Mouse (Mus musculus): ENCODE results near the gene Orai1. TPM values are rescaled to one million over a fixed set of nuclear protein-coding genes. Genes with fewer than 3 reads are reported as not detected.

The Orai1 gene
- polyA plus RNA-seq, 1 experiment from 2014 or later, result 13.0 TPM

DNA sequence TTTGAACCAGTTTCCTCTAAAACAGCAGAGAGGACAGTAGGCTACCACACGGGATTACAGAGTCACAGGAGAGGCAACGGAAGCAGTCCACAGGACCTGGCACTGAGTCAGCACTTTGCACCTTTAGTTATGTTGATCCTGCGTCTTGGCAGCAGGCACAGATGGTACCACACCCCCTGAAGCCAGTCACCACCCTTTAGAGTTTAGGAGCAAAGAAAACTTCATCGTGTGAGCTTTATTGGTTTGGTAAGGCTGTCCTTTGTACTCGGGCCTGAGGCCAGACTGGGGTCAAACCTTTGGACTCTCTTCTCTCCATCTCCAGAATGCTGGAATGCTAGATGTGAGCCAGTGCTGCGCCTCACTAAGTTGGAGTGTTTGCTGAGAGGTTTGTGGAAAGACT lies 20.7 kb downstream of the Orai1 start:
- ATAC-seq (ENCODE audit: low read depth), result no peak
- H3K4me3 ChIP-seq (ENCODE audit: low read depth, low read length), result no peak overlapping the region
- H3K36me3 ChIP-seq (ENCODE audit: control insufficient read depth, insufficient read depth, low read length), result no peaks in the 10 kb centered on the region
- H3K4me1 ChIP-seq (ENCODE audit: control insufficient read depth, insufficient read depth, low read length), result no peaks in the 10 kb centered on the region
- H3K9ac ChIP-seq (replicated peaks; ENCODE audit: low read depth, low read length), result no peak overlapping the region
- no peaks in the 10 kb centered on the region for H3K9me3 ChIP-seq (ENCODE audit: control insufficient read depth, low read length)
- WGBS, result 27% methylated on average over 6 of the region's 6 CpGs
- no peak overlapping the region for H3K27ac ChIP-seq (ENCODE audit: low read depth, low read length)
- no peaks in the 10 kb centered on the region for H3K27me3 ChIP-seq (ENCODE audit: control insufficient read depth, insufficient read depth, low read length)
- H3K4me2 ChIP-seq (ENCODE audit: low read depth, low read length), result no peak overlapping the region

- H3K27ac ChIP-seq (ENCODE audit: low read depth, low read length), result no peak overlapping the region
- H3K27me3 ChIP-seq (ENCODE audit: control insufficient read depth, insufficient read depth, low read length), result no peaks in the 10 kb centered on the region
- no peak for ATAC-seq (ENCODE audit: low read depth)
- H3K36me3 ChIP-seq (ENCODE audit: control insufficient read depth, insufficient read depth, low read length), result no peaks in the 10 kb centered on the region
- H3K4me3 ChIP-seq (ENCODE audit: low read depth, low read length), result no peak overlapping the region
- no peaks in the 10 kb centered on the region for H3K9me3 ChIP-seq (ENCODE audit: control insufficient read depth, low read length)
- H3K9ac ChIP-seq (replicated peaks; ENCODE audit: low read depth, low read length), result no peak overlapping the region
- 92% methylated on average over 5 of the region's 5 CpGs for whole genome bisulfite sequencing
- no peaks in the 10 kb centered on the region for H3K4me1 ChIP-seq (ENCODE audit: control insufficient read depth, insufficient read depth, low read length)
- no peak overlapping the region for H3K4me2 ChIP-seq (ENCODE audit: low read depth, low read length)
These were observed 23.2 kb downstream of the Orai1 start for GRCm38 (mm10) chr5:123038115-123038514.

GRCm38 (mm10) chr5:123039120-123039752 lies 24.4 kb downstream of the Orai1 start:
- H3K9me3 ChIP-seq (ENCODE audit: control insufficient read depth, low read length), result no peaks in the 10 kb centered on the region
- H3K27me3 ChIP-seq (ENCODE audit: control insufficient read depth, insufficient read depth, low read length), result no peaks in the 10 kb centered on the region
- WGBS, result 4% methylated on average over 25 of the region's 25 CpGs
- no peak overlapping the region for H3K4me3 ChIP-seq (ENCODE audit: low read depth, low read length)
- ATAC-seq (ENCODE audit: low read depth), result no peak
- H3K9ac ChIP-seq (replicated peaks; ENCODE audit: low read depth, low read length), result peak overlapping the region; percentile 3; the same call in 1 of the 2 replicates
- H3K36me3 ChIP-seq (ENCODE audit: control insufficient read depth, insufficient read depth, low read length), result no peaks in the 10 kb centered on the region
- no peak overlapping the region for H3K27ac ChIP-seq (ENCODE audit: low read depth, low read length)
- H3K4me1 ChIP-seq (ENCODE audit: control insufficient read depth, insufficient read depth, low read length), result no peaks in the 10 kb centered on the region
- H3K4me2 ChIP-seq (ENCODE audit: low read depth, low read length), result peak overlapping the region; percentile 30

DNA sequence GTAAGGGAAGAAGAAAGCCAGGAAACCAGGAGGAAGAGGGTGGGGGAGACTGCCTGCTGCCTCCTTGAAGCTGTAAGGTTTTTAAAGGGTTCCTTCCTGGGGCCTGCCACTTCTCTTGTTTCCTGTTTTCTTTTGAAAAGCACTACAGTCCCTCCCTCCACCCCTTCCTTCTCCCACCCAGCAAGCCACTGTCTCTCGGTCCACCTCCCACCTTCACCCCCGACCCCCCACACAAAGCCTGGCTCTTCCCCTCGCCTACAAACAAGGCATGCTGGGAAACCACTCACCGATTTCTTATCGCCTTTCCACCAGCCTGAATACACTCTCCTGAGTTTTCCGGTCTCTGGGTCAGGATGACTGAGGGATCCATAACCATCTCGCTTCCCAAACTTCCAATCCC lies 25.9 kb downstream of the Orai1 start:
- Histone ChIP-seq H3K36me3 (ENCODE audit: control insufficient read depth, insufficient read depth, low read length) (no peaks in the 10 kb centered on the region), H3K4me1 (ENCODE audit: control insufficient read depth, insufficient read depth, low read length) (no peaks in the 10 kb centered on the region), H3K4me2 (ENCODE audit: low read depth, low read length) (no peak overlapping the region), H3K27ac (ENCODE audit: low read depth, low read length) (no peak overlapping the region), H3K9ac (replicated peaks; ENCODE audit: low read depth, low read length) (no peak overlapping the region), H3K9me3 (ENCODE audit: control insufficient read depth, low read length) (no peaks in the 10 kb centered on the region), H3K27me3 (ENCODE audit: control insufficient read depth, insufficient read depth, low read length) (no peaks in the 10 kb centered on the region), H3K4me3 (ENCODE audit: low read depth, low read length) (no peak overlapping the region)
- no peak for ATAC-seq (ENCODE audit: low read depth)
- 57% methylated on average over 7 of the region's 7 CpGs for WGBS

- no peaks in the 10 kb centered on the region for H3K9me3 ChIP-seq (ENCODE audit: control insufficient read depth, low read length)
- 19% methylated on average over 7 of the region's 7 CpGs for WGBS
- H3K4me3 ChIP-seq (ENCODE audit: low read depth, low read length), result no peak overlapping the region
- H3K27ac ChIP-seq (ENCODE audit: low read depth, low read length), result no peak overlapping the region
- H3K9ac ChIP-seq (replicated peaks; ENCODE audit: low read depth, low read length), result no peak overlapping the region
- H3K36me3 ChIP-seq (ENCODE audit: control insufficient read depth, insufficient read depth, low read length), result no peaks in the 10 kb centered on the region
- no peak overlapping the region for H3K4me2 ChIP-seq (ENCODE audit: low read depth, low read length)
- no peak for ATAC-seq (ENCODE audit: low read depth)
- no peaks in the 10 kb centered on the region for H3K27me3 ChIP-seq (ENCODE audit: control insufficient read depth, insufficient read depth, low read length)
- H3K4me1 ChIP-seq (ENCODE audit: control insufficient read depth, insufficient read depth, low read length), result no peaks in the 10 kb centered on the region
These were observed 29.0 kb downstream of the Orai1 start for GRCm38 (mm10) chr5:123043856-123044255.

DNA sequence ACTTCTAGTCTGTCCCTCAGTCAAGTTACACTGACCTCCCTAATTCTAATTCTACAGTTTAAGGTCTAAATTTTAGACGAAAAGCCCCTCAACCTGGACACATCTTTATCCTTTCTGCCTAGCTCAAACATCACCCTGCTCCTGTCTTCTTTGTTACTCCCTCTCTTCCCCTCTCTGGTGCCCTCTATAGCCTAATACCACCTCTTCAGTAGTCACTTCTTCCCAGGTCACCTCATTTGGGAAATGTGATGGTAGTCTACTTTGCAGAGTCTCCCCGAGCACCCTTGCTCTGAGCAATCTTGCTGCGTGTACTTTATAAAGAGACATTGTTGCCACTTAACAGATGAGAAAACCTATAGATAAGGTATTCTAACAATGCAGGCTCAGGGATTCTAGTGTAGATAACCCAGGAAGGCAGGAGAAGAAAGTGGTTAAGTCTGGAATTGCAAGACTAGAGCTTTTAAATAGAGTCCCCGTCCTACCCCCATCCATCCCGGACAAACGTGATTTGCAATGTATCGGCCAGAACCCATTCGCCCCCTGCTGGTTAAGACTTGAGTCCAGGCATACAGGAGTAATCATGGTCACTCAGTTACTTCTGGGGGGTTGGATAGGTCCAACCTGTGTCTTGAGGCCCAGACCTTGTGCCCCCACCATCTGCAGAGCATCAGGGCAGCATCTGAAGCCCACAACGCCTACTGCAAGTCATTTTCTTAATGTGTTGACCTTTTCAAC lies 30.9 kb downstream of the Orai1 start:
- WGBS, result 41% methylated on average over 9 of the region's 9 CpGs
- Histone ChIP-seq H3K9ac (replicated peaks; ENCODE audit: low read depth, low read length) (no peak overlapping the region), H3K4me1 (ENCODE audit: control insufficient read depth, insufficient read depth, low read length) (0 out of 2 replicates have a peak, but pooled peaks cover 3% of the 10 kb centered on the region), H3K27me3 (ENCODE audit: control insufficient read depth, insufficient read depth, low read length) (no peaks in the 10 kb centered on the region), H3K9me3 (ENCODE audit: control insufficient read depth, low read length) (no peaks in the 10 kb centered on the region), H3K4me3 (ENCODE audit: low read depth, low read length) (no peak overlapping the region), H3K27ac (ENCODE audit: low read depth, low read length) (no peak overlapping the region), H3K36me3 (ENCODE audit: control insufficient read depth, insufficient read depth, low read length) (no peaks in the 10 kb centered on the region), H3K4me2 (ENCODE audit: low read depth, low read length) (no peak overlapping the region)
- ATAC-seq (ENCODE audit: low read depth), result no peak

GRCm38 (mm10) chr5:123046916-123047315 lies 32.0 kb downstream of the Orai1 start, which contains the start of gene Morn3:
TSS of gene Morn3 (minus strand) at chr5:123047016.
- Histone ChIP-seq H3K27ac (ENCODE audit: low read depth, low read length) (no peak within 1 kb of the TSS), H3K9me3 (ENCODE audit: control insufficient read depth, low read length) (no peaks in the 10 kb centered on the region), H3K9ac (replicated peaks; ENCODE audit: low read depth, low read length) (no peak within 1 kb of the TSS), H3K27me3 (ENCODE audit: control insufficient read depth, insufficient read depth, low read length) (no peaks in the 10 kb centered on the region), H3K4me1 (ENCODE audit: control insufficient read depth, insufficient read depth, low read length) (0 out of 2 replicates have a peak, but pooled peaks cover 3% of the 10 kb centered on the region), H3K4me2 (ENCODE audit: low read depth, low read length) (no peak within 1 kb of the TSS), H3K4me3 (ENCODE audit: low read depth, low read length) (no peak within 1 kb of the TSS), H3K36me3 (ENCODE audit: control insufficient read depth, insufficient read depth, low read length) (no peaks in the 10 kb centered on the region)
- WGBS, result 80% methylated on average over 3 of the region's 3 CpGs
- ATAC-seq (ENCODE audit: low read depth), result no peak

DNA sequence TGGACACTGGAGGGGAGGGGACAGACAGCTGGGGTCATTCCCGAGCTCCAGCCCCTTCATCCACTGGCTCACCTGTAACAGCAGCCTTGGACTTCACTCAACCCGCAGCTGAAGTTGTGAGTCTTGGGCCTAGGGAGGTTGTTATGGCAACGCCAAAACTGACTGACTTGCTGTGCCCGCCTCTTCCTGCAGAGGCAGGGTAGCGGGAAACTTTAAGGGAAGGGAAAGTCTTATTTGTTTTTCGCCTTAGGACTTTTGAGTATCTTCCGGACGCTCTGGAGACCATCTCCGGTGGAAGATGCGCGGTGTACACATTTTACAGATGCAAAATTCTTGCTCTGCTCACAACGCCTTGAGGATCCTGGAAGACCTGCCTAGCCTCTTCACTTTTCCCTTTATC lies 34.4 kb downstream of the Orai1 start:
- H3K36me3 ChIP-seq (ENCODE audit: control insufficient read depth, insufficient read depth, low read length), result no peaks in the 10 kb centered on the region

GRCm38 (mm10) chr5:123050918-123051317 lies 36.0 kb downstream of the Orai1 start:
- WGBS, result 85% methylated on average over 9 of the region's 9 CpGs
- H3K27me3 ChIP-seq (ENCODE audit: control insufficient read depth, insufficient read depth, low read length), result no peaks in the 10 kb centered on the region
- no peaks in the 10 kb centered on the region for H3K36me3 ChIP-seq (ENCODE audit: control insufficient read depth, insufficient read depth, low read length)
- no peak for ATAC-seq (ENCODE audit: low read depth)
- H3K4me1 ChIP-seq (ENCODE audit: control insufficient read depth, insufficient read depth, low read length), result 0 out of 2 replicates have a peak, but pooled peaks cover 3% of the 10 kb centered on the region
- no peak overlapping the region for H3K27ac ChIP-seq (ENCODE audit: low read depth, low read length)
- no peak overlapping the region for H3K4me3 ChIP-seq (ENCODE audit: low read depth, low read length)
- no peak overlapping the region for H3K9ac ChIP-seq (replicated peaks; ENCODE audit: low read depth, low read length)
- H3K9me3 ChIP-seq (ENCODE audit: control insufficient read depth, low read length), result no peaks in the 10 kb centered on the region
- no peak overlapping the region for H3K4me2 ChIP-seq (ENCODE audit: low read depth, low read length)

More for the DNA sequence above, 34.4 kb downstream of the Orai1 start:
- Histone ChIP-seq H3K27ac (ENCODE audit: low read depth, low read length) (no peak overlapping the region), H3K27me3 (ENCODE audit: control insufficient read depth, insufficient read depth, low read length) (no peaks in the 10 kb centered on the region), H3K9me3 (ENCODE audit: control insufficient read depth, low read length) (no peaks in the 10 kb centered on the region), H3K4me2 (ENCODE audit: low read depth, low read length) (no peak overlapping the region; the same call in 1 of the 2 replicates), H3K4me3 (ENCODE audit: low read depth, low read length) (no peak overlapping the region), H3K4me1 (ENCODE audit: control insufficient read depth, insufficient read depth, low read length) (0 out of 2 replicates have a peak, but pooled peaks cover 3% of the 10 kb centered on the region), H3K9ac (replicated peaks; ENCODE audit: low read depth, low read length) (no peak overlapping the region)
- 10% methylated on average over 12 of the region's 12 CpGs for WGBS
- no peak for ATAC-seq (ENCODE audit: low read depth)
